Mouse (Mus musculus) liver, embryonic 15.5 days (tissue): ENCODE measurements around the gene Hba-a2. TPM values are rescaled to one million over a fixed set of nuclear protein-coding genes. Genes with fewer than 3 reads are reported as not detected.

Experiments used
- ATAC-seq: fragments of 200-750 bp; cut with Nextera tagmentation; 2 replicates; pipeline ENCODE4 v1.8.0; 2017; ENCODE audit warnings: moderate number of reproducible peaks, mild to moderate bottlenecking, moderate library complexity; ENCODE audit not compliant: insufficient read depth
- H3K27ac ChIP-seq: fragments of 300-500 bp; sonication (generic); replicated peaks from 2 replicates; pipeline ENCODE4 v1.5.1; 2015; ENCODE audit warnings: mild to moderate bottlenecking, inconsistent platforms
- H3K27me3 ChIP-seq: fragments of 300-500 bp; sonication (generic); 2 replicates; pipeline ENCODE4 v1.6.1; 2015; ENCODE audit warnings: mild to moderate bottlenecking, inconsistent platforms
- H3K36me3 ChIP-seq: fragments of 300-500 bp; sonication (generic); replicated peaks from 2 replicates; pipeline ENCODE4 v1.6.1; 2015; ENCODE audit warnings: moderate library complexity, mild to moderate bottlenecking, inconsistent platforms
- H3K4me1 ChIP-seq: fragments of 300-500 bp; sonication (generic); replicated peaks from 2 replicates; pipeline ENCODE4 v1.6.1; 2015; ENCODE audit warnings: inconsistent platforms
- H3K4me2 ChIP-seq: fragments of 300-500 bp; sonication (generic); 2 replicates; pipeline ENCODE4 v1.6.1; 2015; ENCODE audit warnings: moderate library complexity, mild to moderate bottlenecking, inconsistent platforms
- H3K4me3 ChIP-seq: fragments of 300-500 bp; sonication (generic); replicated peaks from 2 replicates; pipeline ENCODE4 v1.5.1; 2015; ENCODE audit warnings: mild to moderate bottlenecking, inconsistent platforms
- H3K9ac ChIP-seq: fragments of 300-500 bp; sonication (generic); 2 replicates; pipeline ENCODE4 v1.6.1; 2015; ENCODE audit warnings: moderate library complexity, mild to moderate bottlenecking, inconsistent platforms
- H3K9me3 ChIP-seq: fragments of 300-500 bp; sonication (generic); replicated peaks from 2 replicates; pipeline ENCODE4 v1.6.1; 2016; ENCODE audit warnings: inconsistent platforms
- WGBS: fragments of 180-500 bp; shearing (Covaris S2); methylation state at CpG from one replicate; pipeline ENCODE4 v1.1.7; 2015; ENCODE audit warnings: mixed read lengths; ENCODE audit not compliant: insufficient replicate concordance; 5-methylcytosine and 5-hydroxymethylcytosine counted together
- polyA plus RNA-seq: library from polyadenylated mRNA; unstranded; fragments of >200 nt; fragmentation: Nextera tagmentation; extraction: Ambion mirVana; gene quantifications from 2 replicates; pipeline ENCODE4 v1.2.1, GENCODE M21; 2015

The Hba-a2 gene
- polyA plus RNA-seq, 1 experiment from 2014 or later, result 176,876 TPM

- Histone ChIP-seq H3K9ac (no peak overlapping the region), H3K4me1 (peaks cover 15% of the 10 kb centered on the region), H3K4me2 (peak overlapping the region; percentile 52), H3K4me3 (peak overlapping the region; percentile 30), H3K36me3 (no peaks in the 10 kb centered on the region), H3K27me3 (peaks cover 58% of the 10 kb centered on the region), H3K27ac (no peak overlapping the region), H3K9me3 (no peaks in the 10 kb centered on the region)
- 11% methylated on average over 15 of the region's 15 CpGs for WGBS
- peak; percentile 64 for ATAC-seq
Measured at GRCm38 (mm10) chr11:32324609-32325008, 28.3 kb downstream of the Hba-a2 start.

DNA sequence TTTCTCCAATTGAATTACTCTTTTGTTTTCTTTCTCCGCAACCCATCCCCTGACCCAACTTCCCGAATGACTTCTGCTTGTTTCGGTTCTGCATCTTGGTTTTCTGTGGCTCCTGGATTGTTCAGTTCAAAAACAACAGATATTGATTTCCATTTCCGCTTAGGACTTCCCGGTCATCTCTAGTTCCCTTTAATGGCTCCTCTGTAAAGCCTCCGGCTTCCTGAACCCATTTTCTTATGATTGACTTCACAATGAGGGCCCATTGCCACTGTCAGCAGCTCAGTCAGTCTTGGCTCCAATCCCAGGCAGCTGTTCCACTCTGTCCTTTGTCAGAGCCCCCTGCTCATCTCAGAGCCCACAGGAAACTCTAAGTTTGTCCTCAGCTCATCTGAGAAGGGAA lies 34.8 kb downstream of the Hba-a2 start:
- H3K4me2 ChIP-seq, result no peak overlapping the region
- H3K27ac ChIP-seq, result no peak overlapping the region
- no peak overlapping the region for H3K9ac ChIP-seq
- H3K4me1 ChIP-seq, result no peaks in the 10 kb centered on the region
- no peak overlapping the region for H3K4me3 ChIP-seq
- no peaks in the 10 kb centered on the region for H3K36me3 ChIP-seq
- no peaks in the 10 kb centered on the region for H3K9me3 ChIP-seq
- peaks cover 28% of the 10 kb centered on the region for H3K27me3 ChIP-seq
- 31% methylated on average over 6 of the region's 6 CpGs for WGBS
- ATAC-seq, result no peak

DNA sequence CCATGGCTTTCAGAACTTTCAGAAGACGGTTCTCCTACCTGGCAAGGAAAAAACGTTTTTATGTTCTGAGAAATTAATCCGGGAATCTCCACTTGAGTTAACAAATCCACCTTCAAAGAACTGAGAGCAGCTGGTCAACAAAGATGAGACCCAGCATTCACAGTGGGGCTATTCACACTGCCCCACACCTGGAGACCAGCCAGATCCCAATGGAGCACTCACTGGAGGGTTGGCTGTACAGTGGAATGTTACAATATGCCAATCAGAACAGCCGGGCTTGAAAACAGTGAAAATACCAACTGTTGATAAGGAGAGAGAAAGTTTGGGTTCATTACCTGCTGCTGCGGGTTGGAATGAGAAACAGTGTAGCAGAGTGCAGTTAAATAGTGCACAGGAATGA lies 35.6 kb downstream of the Hba-a2 start:
- no peak overlapping the region for H3K4me2 ChIP-seq
- H3K4me3 ChIP-seq, result no peak overlapping the region
- 59% methylated on average over 5 of the region's 5 CpGs for whole genome bisulfite sequencing
- H3K9ac ChIP-seq, result no peak overlapping the region
- no peak overlapping the region for H3K27ac ChIP-seq
- H3K36me3 ChIP-seq, result no peaks in the 10 kb centered on the region
- peaks cover 23% of the 10 kb centered on the region; the same call in 1 of the 2 replicates for H3K27me3 ChIP-seq
- no peak for ATAC-seq
- no peaks in the 10 kb centered on the region for H3K9me3 ChIP-seq
- no peaks in the 10 kb centered on the region for H3K4me1 ChIP-seq

GRCm38 (mm10) chr11:32333235-32333634 lies 36.9 kb downstream of the Hba-a2 start:
- no peak overlapping the region for H3K4me2 ChIP-seq
- H3K4me3 ChIP-seq, result no peak overlapping the region
- no peaks in the 10 kb centered on the region for H3K4me1 ChIP-seq
- no peaks in the 10 kb centered on the region for H3K36me3 ChIP-seq
- no peaks in the 10 kb centered on the region for H3K9me3 ChIP-seq
- ATAC-seq, result no peak
- H3K27ac ChIP-seq, result no peak overlapping the region
- H3K9ac ChIP-seq, result no peak overlapping the region
- WGBS, result 67% methylated on average over 2 of the region's 2 CpGs
- H3K27me3 ChIP-seq, result peaks cover 16% of the 10 kb centered on the region; the same call in 1 of the 2 replicates

- Histone ChIP-seq H3K4me3 (no peak overlapping the region), H3K4me2 (no peak overlapping the region), H3K27ac (no peak overlapping the region), H3K9ac (no peak overlapping the region), H3K4me1 (no peaks in the 10 kb centered on the region), H3K9me3 (no peaks in the 10 kb centered on the region), H3K36me3 (no peaks in the 10 kb centered on the region), H3K27me3 (peaks cover 26% of the 10 kb centered on the region)
- 61% methylated on average over 6 of the region's 6 CpGs for WGBS
- no peak for ATAC-seq
Measured at GRCm38 (mm10) chr11:32336435-32336907, 40.2 kb downstream of the Hba-a2 start.

- Histone ChIP-seq H3K27me3 (peaks cover 33% of the 10 kb centered on the region), H3K4me2 (no peak overlapping the region), H3K9ac (no peak overlapping the region), H3K27ac (no peak overlapping the region), H3K4me3 (no peak overlapping the region), H3K36me3 (no peaks in the 10 kb centered on the region), H3K9me3 (no peaks in the 10 kb centered on the region), H3K4me1 (peaks cover 9% of the 10 kb centered on the region)
- WGBS, result 19% methylated on average over 2 of the region's 2 CpGs
- ATAC-seq, result no peak
Measured at GRCm38 (mm10) chr11:32339131-32339531, 42.8 kb downstream of the Hba-a2 start.

DNA sequence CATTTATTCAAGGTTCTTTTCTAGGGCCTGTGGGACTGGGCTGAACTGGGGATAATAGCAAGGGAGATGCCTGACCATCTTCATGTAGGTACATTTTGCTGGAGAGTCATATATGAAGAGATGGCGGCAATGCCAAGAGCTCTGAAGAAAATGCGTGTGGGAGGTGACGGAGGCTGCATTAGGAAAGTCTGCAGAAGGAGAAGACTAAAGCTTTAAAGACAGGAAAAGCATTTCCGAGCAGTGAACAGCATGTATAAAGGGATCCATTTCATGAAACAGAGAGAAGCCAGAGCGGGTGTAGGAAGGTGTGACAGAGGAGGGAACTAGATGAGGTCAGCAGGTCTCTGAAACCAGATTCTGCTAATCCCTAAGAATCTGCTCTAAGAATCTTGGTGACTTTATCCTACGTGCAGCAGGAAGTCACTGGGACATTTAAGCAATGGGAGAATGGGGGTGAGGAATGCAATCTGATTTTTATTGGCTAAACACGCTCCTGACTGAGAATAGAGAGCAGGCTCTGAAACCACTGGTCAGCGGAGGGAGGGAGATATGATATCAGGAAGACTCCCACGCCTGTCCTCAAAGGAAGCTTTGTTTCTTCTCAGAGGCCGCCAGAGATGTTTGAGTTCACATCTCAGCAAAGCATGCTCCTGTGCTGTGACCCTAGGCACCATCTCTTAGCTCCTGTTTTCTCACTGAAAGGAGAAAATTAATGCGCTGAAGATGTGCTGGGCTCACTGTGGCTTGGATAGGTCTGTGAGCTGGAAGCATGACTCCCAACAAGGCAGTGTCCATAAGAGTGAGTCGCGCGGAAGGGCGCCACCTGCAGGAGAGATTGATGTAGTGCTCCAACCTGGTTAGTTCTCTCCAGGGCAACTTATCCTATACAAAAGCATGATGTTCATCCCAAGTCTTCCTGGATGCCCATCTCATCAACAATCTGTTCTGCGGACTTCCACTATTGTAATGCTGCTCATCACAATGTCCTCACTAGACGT lies 44.5 kb downstream of the Hba-a2 start:
- no peak for ATAC-seq
- peaks cover 16% of the 10 kb centered on the region for H3K4me1 ChIP-seq
- no peak overlapping the region for H3K27ac ChIP-seq
- peaks cover 48% of the 10 kb centered on the region for H3K27me3 ChIP-seq
- 36% methylated on average over 17 of the region's 17 CpGs for WGBS
- H3K36me3 ChIP-seq, result no peaks in the 10 kb centered on the region
- no peak overlapping the region for H3K4me3 ChIP-seq
- H3K9me3 ChIP-seq, result no peaks in the 10 kb centered on the region
- no peak overlapping the region for H3K9ac ChIP-seq
- no peak overlapping the region for H3K4me2 ChIP-seq

GRCm38 (mm10) chr11:32342770-32343191 lies 46.5 kb downstream of the Hba-a2 start:
- Histone ChIP-seq H3K4me3 (no peak overlapping the region), H3K27ac (no peak overlapping the region), H3K9ac (no peak overlapping the region), H3K4me1 (peaks cover 24% of the 10 kb centered on the region), H3K4me2 (no peak overlapping the region), H3K36me3 (no peaks in the 10 kb centered on the region), H3K9me3 (no peaks in the 10 kb centered on the region), H3K27me3 (peaks cover 68% of the 10 kb centered on the region)
- 3% methylated on average over 2 of the region's 2 CpGs for WGBS
- ATAC-seq, result no peak

GRCm38 (mm10) chr11:32343350-32343749 lies 47.1 kb downstream of the Hba-a2 start:
- WGBS, result 61% methylated on average over 1 of the region's 1 CpGs
- peaks cover 74% of the 10 kb centered on the region for H3K27me3 ChIP-seq
- no peak for ATAC-seq
- no peak overlapping the region for H3K4me3 ChIP-seq
- no peaks in the 10 kb centered on the region for H3K9me3 ChIP-seq
- H3K36me3 ChIP-seq, result no peaks in the 10 kb centered on the region
- H3K4me2 ChIP-seq, result no peak overlapping the region
- H3K27ac ChIP-seq, result no peak overlapping the region
- peaks cover 30% of the 10 kb centered on the region for H3K4me1 ChIP-seq
- no peak overlapping the region for H3K9ac ChIP-seq

- ATAC-seq, result no peak
- Histone ChIP-seq H3K4me1 (peaks cover 37% of the 10 kb centered on the region), H3K4me3 (no peak overlapping the region), H3K27ac (no peak overlapping the region), H3K27me3 (peaks cover 74% of the 10 kb centered on the region), H3K9ac (no peak overlapping the region), H3K36me3 (no peaks in the 10 kb centered on the region), H3K4me2 (no peak overlapping the region), H3K9me3 (no peaks in the 10 kb centered on the region)
- WGBS, result 49% methylated on average over 6 of the region's 6 CpGs
Measured at GRCm38 (mm10) chr11:32345504-32346297, 49.4 kb downstream of the Hba-a2 start.
